Mouse (Mus musculus): Measurements from ENCODE around the gene Gm10188. TPM values are rescaled to one million over a fixed set of nuclear protein-coding genes. Genes with fewer than 3 reads are reported as not detected.
A peak's percentile ranks its signal among the peaks of the same experiment; 100 is the strongest.

Gm10188 gene
- polyA plus RNA-seq, 1 experiment, result not detected

DNA sequence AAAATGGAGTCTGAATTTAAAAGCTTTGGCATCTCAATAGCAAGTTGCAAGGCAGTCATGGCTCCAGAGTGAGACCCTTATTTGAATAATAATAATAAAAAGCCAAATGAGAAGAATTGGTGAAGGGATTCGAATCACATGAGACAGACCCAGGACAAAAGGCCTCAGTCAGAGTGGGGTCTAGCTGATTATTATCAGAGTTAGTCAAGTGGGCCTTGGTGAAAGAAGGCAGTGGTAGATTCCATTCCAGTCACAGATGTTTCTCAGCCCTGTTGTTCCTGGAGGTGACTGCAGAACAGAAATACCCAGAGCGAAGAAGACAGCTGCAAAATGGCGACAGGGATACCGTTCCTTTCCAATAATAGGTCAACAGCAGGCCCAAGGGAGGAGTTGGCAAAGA lies 34.1 kb upstream of the Gm10188 start:
- TF ChIP-seq CTCF (IDR thresholded peaks at IDR 0.05; ENCODE audit: low read depth, low read length), result no peak
- TF ChIP-seq POLR2A (IDR thresholded peaks at IDR 0.05; ENCODE audit: borderline replicate concordance, low read depth, low read length), result no peak
- H3K4me3 ChIP-seq (ENCODE audit: insufficient read depth, low read length), result no peak overlapping the region
- H3K4me1 ChIP-seq (ENCODE audit: control insufficient read depth, insufficient read depth, low read length), result peaks cover 8% of the 10 kb centered on the region
- H3K27ac ChIP-seq (ENCODE audit: insufficient read depth, low read depth, low read length), result no peak overlapping the region

DNA sequence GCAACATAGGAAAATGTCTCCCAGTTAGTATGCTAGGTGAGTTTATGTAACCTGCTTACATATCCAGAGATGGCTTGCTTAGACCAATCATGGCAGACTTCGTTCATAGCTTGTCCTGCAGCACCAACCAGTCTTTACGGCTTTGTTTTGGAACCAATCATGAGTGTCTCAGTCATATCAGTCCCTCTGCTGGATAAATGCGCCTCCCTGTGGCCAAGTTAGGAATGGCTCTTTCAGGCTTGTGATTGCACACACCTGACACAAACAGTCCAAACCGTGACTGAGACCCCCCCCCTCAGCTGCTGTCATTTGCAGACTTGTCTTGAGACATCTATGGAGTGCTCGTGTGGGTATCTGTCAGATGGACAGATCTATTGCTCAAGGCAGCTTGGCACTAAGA lies 31.5 kb upstream of the Gm10188 start:
- TF ChIP-seq CTCF (IDR thresholded peaks at IDR 0.05; ENCODE audit: low read depth, low read length) (no peak), POLR2A (IDR thresholded peaks at IDR 0.05; ENCODE audit: borderline replicate concordance, low read depth, low read length) (no peak)
- no peak overlapping the region for H3K4me3 ChIP-seq (ENCODE audit: insufficient read depth, low read length)
- H3K27ac ChIP-seq (ENCODE audit: insufficient read depth, low read depth, low read length), result no peak overlapping the region
- H3K4me1 ChIP-seq (ENCODE audit: control insufficient read depth, insufficient read depth, low read length), result peaks cover 6% of the 10 kb centered on the region

DNA sequence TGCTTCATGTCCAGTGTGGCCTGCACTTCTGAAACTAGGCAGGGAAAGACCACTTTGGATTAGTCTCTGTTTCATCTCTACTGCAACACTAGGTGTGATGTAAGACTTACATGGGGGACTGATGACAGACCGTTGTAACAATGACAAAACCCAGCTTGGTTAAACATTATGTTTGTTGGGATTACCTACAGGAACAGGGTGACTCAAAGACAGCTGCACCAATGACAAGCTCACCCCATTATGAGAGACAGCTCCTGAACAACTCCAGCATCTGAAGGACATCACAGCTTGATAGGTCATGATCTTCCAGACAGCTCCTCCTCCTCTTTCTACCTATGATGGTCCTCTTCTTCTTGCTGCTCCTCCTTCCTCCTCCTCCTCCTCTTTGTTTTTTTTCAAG lies 30.8 kb upstream of the Gm10188 start:
- Histone ChIP-seq H3K4me3 (ENCODE audit: insufficient read depth, low read length) (no peak overlapping the region), H3K27ac (ENCODE audit: insufficient read depth, low read depth, low read length) (no peak overlapping the region), H3K4me1 (ENCODE audit: control insufficient read depth, insufficient read depth, low read length) (peaks cover 6% of the 10 kb centered on the region)
- TF ChIP-seq POLR2A (IDR thresholded peaks at IDR 0.05; ENCODE audit: borderline replicate concordance, low read depth, low read length) (no peak), CTCF (IDR thresholded peaks at IDR 0.05; ENCODE audit: low read depth, low read length) (no peak)

DNA sequence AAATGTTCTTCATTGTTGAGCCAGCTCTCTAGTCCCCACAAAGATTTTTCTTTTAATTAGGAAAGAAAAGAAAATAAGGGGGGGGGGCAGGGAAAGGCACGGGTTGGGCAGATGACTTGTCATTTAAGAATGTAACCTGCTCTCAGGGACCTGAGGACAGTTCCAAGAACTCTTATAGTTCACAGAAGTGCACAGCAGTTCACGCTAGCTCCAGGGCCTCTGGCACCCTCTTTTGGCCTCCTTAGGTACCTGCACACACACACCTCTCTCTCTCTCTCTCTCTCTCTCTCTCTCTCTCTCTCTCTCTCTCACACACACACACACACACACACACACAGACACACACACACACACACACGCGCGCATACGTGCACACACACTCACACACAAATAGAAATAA lies 24.9 kb upstream of the Gm10188 start:
- H3K27ac ChIP-seq (ENCODE audit: insufficient read depth, low read depth, low read length), result no peak overlapping the region
- no peak overlapping the region for H3K4me3 ChIP-seq (ENCODE audit: insufficient read depth, low read length)
- H3K4me1 ChIP-seq (ENCODE audit: control insufficient read depth, insufficient read depth, low read length), result no peaks in the 10 kb centered on the region
- TF ChIP-seq POLR2A (IDR thresholded peaks at IDR 0.05; ENCODE audit: borderline replicate concordance, low read depth, low read length), result no peak
- no peak for TF ChIP-seq CTCF (IDR thresholded peaks at IDR 0.05; ENCODE audit: low read depth, low read length)

DNA sequence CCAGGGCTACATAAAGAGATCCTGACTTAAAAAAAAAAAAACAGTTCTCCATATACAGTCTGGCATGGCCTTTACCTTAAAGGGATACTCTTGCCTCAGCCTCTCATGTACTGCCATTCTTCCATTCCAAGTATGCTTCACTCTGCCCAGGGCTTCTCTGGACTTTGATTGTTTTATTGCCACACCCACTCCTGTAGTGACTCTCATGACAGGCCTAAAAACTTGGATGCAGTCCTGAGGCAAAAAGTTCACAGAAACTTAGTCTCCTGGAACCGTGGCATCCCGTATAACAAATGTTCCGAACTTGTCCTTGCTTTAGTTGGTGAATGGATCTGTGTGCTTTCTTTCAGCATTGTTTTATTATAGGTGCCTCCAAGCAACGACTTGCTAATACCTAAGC lies 17.1 kb upstream of the Gm10188 start:
- Histone ChIP-seq H3K27ac (ENCODE audit: insufficient read depth, low read depth, low read length) (no peak overlapping the region), H3K4me1 (ENCODE audit: control insufficient read depth, insufficient read depth, low read length) (no peaks in the 10 kb centered on the region; the same call in 1 of the 2 replicates), H3K4me3 (ENCODE audit: insufficient read depth, low read length) (no peak overlapping the region)
- TF ChIP-seq CTCF (IDR thresholded peaks at IDR 0.05; ENCODE audit: low read depth, low read length), result no peak
- TF ChIP-seq POLR2A (IDR thresholded peaks at IDR 0.05; ENCODE audit: borderline replicate concordance, low read depth, low read length), result no peak

DNA sequence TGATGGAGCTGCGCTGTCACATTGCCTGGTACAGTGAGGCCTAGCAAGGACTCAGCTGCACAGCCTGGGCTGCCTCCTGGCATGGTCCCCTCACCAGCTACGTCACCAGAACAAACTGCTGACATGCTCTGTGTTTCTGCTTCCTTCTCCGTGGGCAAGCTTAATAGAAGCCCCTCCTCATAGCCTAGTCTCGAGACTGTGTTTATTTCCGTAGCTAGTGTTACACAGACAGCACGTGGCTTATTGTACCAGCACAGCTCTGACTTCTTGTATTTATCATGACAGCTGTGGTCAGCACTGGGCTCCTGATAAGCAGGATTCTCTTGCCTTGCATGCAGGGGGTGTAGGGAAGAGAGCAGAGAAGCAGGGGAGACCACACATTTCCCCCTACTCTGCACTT lies 16.6 kb upstream of the Gm10188 start:
- Histone ChIP-seq H3K27ac (ENCODE audit: insufficient read depth, low read depth, low read length) (no peak overlapping the region), H3K4me1 (ENCODE audit: control insufficient read depth, insufficient read depth, low read length) (no peaks in the 10 kb centered on the region; the same call in 1 of the 2 replicates), H3K4me3 (ENCODE audit: insufficient read depth, low read length) (no peak overlapping the region)
- no peak for TF ChIP-seq CTCF (IDR thresholded peaks at IDR 0.05; ENCODE audit: low read depth, low read length)
- TF ChIP-seq POLR2A (IDR thresholded peaks at IDR 0.05; ENCODE audit: borderline replicate concordance, low read depth, low read length), result no peak

DNA sequence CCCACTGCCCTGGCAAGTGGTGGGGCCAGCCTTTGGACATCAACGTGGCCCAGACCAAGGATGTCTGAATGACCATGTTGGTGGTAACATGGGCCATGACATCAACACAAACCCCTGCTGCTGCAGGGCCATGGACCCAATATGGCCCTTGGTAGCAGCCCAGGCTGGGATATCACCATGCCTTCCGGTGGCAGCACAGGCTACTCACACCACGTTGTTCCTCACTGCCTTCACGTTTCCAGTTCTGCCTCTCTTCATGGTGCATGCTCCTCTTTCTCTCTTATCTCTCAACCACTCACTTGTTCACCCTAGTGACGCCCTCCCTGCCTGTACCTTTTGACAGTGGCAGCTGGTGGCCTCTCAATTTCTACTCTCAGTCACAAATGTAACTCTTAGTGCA lies 15.4 kb upstream of the Gm10188 start:
- TF ChIP-seq CTCF (IDR thresholded peaks at IDR 0.05; ENCODE audit: low read depth, low read length) (no peak), POLR2A (IDR thresholded peaks at IDR 0.05; ENCODE audit: borderline replicate concordance, low read depth, low read length) (no peak)
- Histone ChIP-seq H3K4me1 (ENCODE audit: control insufficient read depth, insufficient read depth, low read length) (no peaks in the 10 kb centered on the region; the same call in 1 of the 2 replicates), H3K27ac (ENCODE audit: insufficient read depth, low read depth, low read length) (no peak overlapping the region), H3K4me3 (ENCODE audit: insufficient read depth, low read length) (no peak overlapping the region)

DNA sequence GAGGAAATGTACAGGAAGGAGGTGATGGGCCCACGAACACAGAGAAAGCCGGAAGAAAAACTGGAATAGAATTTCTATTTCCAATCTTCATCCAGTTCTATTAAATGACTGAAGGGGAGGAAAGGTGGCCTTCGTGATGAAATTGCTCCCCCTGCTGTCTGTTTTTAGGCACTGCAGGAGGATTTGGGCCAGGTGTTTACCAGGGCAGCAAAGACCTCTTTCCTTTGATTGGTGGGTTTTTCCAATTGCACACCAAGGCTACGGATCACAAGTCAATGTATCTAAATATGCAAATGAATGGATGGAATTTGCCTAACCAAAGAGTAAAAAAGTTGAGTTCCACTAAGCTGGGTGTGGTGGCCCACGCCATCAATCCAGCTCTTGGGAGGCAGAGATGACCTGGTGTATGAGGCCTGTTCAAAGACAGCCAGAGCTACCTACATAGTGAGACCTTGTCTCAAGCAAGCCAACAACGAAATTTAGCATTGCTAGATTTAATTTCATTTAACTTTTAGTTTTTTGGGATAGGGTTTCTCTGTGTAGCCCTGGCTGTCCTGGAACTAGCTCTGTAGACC lies 8.1 kb upstream of the Gm10188 start:
- Histone ChIP-seq H3K27ac (ENCODE audit: insufficient read depth, low read depth, low read length) (no peak overlapping the region), H3K4me3 (ENCODE audit: insufficient read depth, low read length) (no peak overlapping the region), H3K4me1 (ENCODE audit: control insufficient read depth, insufficient read depth, low read length) (no peaks in the 10 kb centered on the region)
- TF ChIP-seq CTCF (IDR thresholded peaks at IDR 0.05; ENCODE audit: low read depth, low read length) (peak; percentile 75), POLR2A (IDR thresholded peaks at IDR 0.05; ENCODE audit: borderline replicate concordance, low read depth, low read length) (no peak)

DNA sequence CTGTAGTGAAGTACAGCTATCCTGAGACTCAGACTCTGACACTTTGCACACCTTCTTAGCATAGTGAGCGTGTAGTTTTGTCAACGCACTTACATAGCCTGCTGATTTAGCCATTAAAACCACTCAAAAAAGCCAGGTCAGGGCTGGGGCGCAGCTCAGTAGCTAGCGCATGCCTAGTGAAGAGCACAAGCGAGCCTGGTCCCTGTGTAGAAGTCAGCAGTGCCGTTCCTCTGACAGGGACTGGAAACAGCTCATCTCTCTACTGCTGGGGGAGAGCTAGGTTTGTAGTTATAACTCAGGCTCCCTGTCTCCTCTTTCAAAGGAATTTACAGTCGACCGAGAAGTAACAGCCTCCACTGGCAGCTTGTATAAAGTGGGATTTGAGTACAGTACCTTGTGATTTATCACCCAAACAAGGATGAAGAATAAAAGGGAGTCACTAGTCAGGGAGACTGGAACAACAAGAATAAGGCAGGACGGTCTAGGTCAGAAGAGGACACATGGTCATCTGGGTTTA lies 5.2 kb upstream of the Gm10188 start:
- Histone ChIP-seq H3K4me1 (ENCODE audit: control insufficient read depth, insufficient read depth, low read length) (no peaks in the 10 kb centered on the region), H3K27ac (ENCODE audit: insufficient read depth, low read depth, low read length) (no peak overlapping the region), H3K4me3 (ENCODE audit: insufficient read depth, low read length) (no peak overlapping the region)
- TF ChIP-seq CTCF (IDR thresholded peaks at IDR 0.05; ENCODE audit: low read depth, low read length), result no peak
- no peak for TF ChIP-seq POLR2A (IDR thresholded peaks at IDR 0.05; ENCODE audit: borderline replicate concordance, low read depth, low read length)

DNA sequence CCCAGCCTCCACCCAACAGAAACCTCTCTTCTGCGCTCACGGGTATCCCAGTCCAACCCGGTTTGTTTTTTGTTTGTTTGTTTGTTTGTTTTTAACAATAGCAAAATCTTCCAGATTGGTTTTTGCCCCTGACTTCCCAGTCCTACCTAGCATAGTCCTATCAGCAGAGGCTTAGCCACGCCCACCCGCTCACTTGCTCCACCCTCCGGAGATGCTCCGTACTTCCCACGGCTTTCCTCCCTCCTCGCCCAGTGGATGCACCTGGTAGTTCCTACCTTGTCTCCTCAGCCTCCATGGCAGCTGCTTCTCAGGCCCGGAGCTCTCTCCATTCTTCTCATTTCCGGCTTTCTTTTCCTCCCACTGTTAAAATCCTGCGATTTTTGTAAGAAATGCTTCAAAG lies 4.0 kb upstream of the Gm10188 start:
- H3K4me3 ChIP-seq (ENCODE audit: insufficient read depth, low read length), result no peak overlapping the region
- H3K27ac ChIP-seq (ENCODE audit: insufficient read depth, low read depth, low read length), result no peak overlapping the region
- H3K4me1 ChIP-seq (ENCODE audit: control insufficient read depth, insufficient read depth, low read length), result no peaks in the 10 kb centered on the region
- TF ChIP-seq CTCF (IDR thresholded peaks at IDR 0.05; ENCODE audit: low read depth, low read length) (no peak), POLR2A (IDR thresholded peaks at IDR 0.05; ENCODE audit: borderline replicate concordance, low read depth, low read length) (no peak)
